Mouse (Mus musculus) forelimb bud, embryonic 11.5 days (tissue): ENCODE results near the gene Cfap157.

ENCODE experiments used
- DNase-seq: peaks from one replicate; pipeline ENCODE4 v3.0.0-alpha.2; 2012; ENCODE audit warnings: low read depth, low spot score

Gene Cfap157

GRCm38 (mm10) chr2:32750887-32751664 lies 33.2 kb downstream of the Cfap157 start:
- DNase-seq: peak; percentile 82

- no peak for DNase-seq
Measured at GRCm38 (mm10) chr2:32750199-32750598, 34.0 kb downstream of the Cfap157 start.

- no peak for DNase-seq
Measured at GRCm38 (mm10) chr2:32749082-32749481, 35.1 kb downstream of the Cfap157 start.

- DNase-seq: no peak
Measured at GRCm38 (mm10) chr2:32744272-32744982, 39.8 kb downstream of the Cfap157 start.

- no peak for DNase-seq
Measured at GRCm38 (mm10) chr2:32742173-32742531, 42.1 kb downstream of the Cfap157 start.

- no peak for DNase-seq
Measured at GRCm38 (mm10) chr2:32741273-32742172, 42.7 kb downstream of the Cfap157 start.

GRCm38 (mm10) chr2:32740916-32741272 lies 43.3 kb downstream of the Cfap157 start, which contains the start of gene 6330409D20Rik:
TSS of gene 6330409D20Rik (minus strand) at chr2:32741016.
- no peak for DNase-seq

- DNase-seq: no peak
Measured at GRCm38 (mm10) chr2:32739311-32739710, 44.9 kb downstream of the Cfap157 start.

GRCm38 (mm10) chr2:32737008-32737407 lies 47.2 kb downstream of the Cfap157 start:
- DNase-seq: no peak

- DNase-seq: no peak
Measured at GRCm38 (mm10) chr2:32736306-32736829, 47.9 kb downstream of the Cfap157 start.

GRCm38 (mm10) chr2:32734933-32735332 lies 49.3 kb downstream of the Cfap157 start:
- DNase-seq: no peak

GRCm38 (mm10) chr2:32734480-32734879 lies 49.7 kb downstream of the Cfap157 start:
- no peak for DNase-seq

- DNase-seq: no peak
Measured at GRCm38 (mm10) chr2:32732695-32733094, 51.5 kb downstream of the Cfap157 start.

- no peak for DNase-seq
Measured at GRCm38 (mm10) chr2:32731911-32732310, 52.3 kb downstream of the Cfap157 start.

- DNase-seq: peak; percentile 76
Measured at GRCm38 (mm10) chr2:32730854-32731253, 53.4 kb downstream of the Cfap157 start.

- no peak for DNase-seq
Measured at GRCm38 (mm10) chr2:32729547-32729946, 54.7 kb downstream of the Cfap157 start.

GRCm38 (mm10) chr2:32728463-32728862 lies 55.8 kb downstream of the Cfap157 start:
- no peak for DNase-seq

- DNase-seq: peak; percentile 95
Measured at GRCm38 (mm10) chr2:32727435-32727834, 56.8 kb downstream of the Cfap157 start.
